Mouse (Mus musculus) cerebellum, adult 2 months (tissue): ENCODE data around the gene Pp2d1. TPM values are rescaled to one million over a fixed set of nuclear protein-coding genes. Genes with fewer than 3 reads are reported as not detected.
A peak's percentile ranks its signal among the peaks of the same experiment; 100 is the strongest.

Experiments
- DNase-seq, 2 experiments: peaks; one replicate each; pipeline ENCODE4 v3.0.0; 2021
- H3K27ac ChIP-seq: fragments of 200-500 bp; 2 replicates; pipeline ENCODE4 v1.5.1; 2012; ENCODE audit warnings: low read length, control low read depth, inconsistent platforms; ENCODE audit not compliant: insufficient read depth
- H3K27me3 ChIP-seq: fragments of 200-500 bp; 2 replicates; pipeline ENCODE4 v1.6.1; 2012; ENCODE audit warnings: inconsistent platforms, mild to moderate bottlenecking, low read length, moderate library complexity; ENCODE audit not compliant: control insufficient read depth, insufficient read depth
- H3K4me1 ChIP-seq: fragments of 200-500 bp; 2 replicates; pipeline ENCODE4 v1.6.1; 2011; ENCODE audit warnings: low read length; ENCODE audit not compliant: control insufficient read depth, insufficient read depth
- H3K4me3 ChIP-seq: fragments of 200-500 bp; replicated peaks from 2 replicates; pipeline ENCODE3; 2011; ENCODE audit warnings: mild to moderate bottlenecking, low read depth, low read length, control low read depth; ENCODE audit not compliant: insufficient read depth
- CTCF ChIP-seq: fragments of 200-500 bp; IDR thresholded peaks from 2 replicates; pipeline ENCODE4 v1.5.1; 2011; ENCODE audit warnings: low read depth, mild to moderate bottlenecking, control low read depth, low read length, moderate library complexity, borderline replicate concordance; ENCODE audit not compliant: insufficient read depth
- POLR2A ChIP-seq: fragments of 200-500 bp; IDR thresholded peaks from 2 replicates; pipeline ENCODE4 v1.6.1; 2011; ENCODE audit warnings: low read length, control low read depth, borderline replicate concordance; ENCODE audit not compliant: insufficient read depth
- WGBS: fragments of 180-500 bp; shearing (Covaris S2); methylation state at CpG from one replicate; pipeline ENCODE4 v1.1.7; 2018; 5-methylcytosine and 5-hydroxymethylcytosine counted together
- polyA plus RNA-seq: library from polyadenylated mRNA; depleted of rRNA; stranded (reverse); fragments of >200 nt; gene quantifications from 2 replicates; pipeline ENCODE4 v1.2.3, GENCODE M21; 2012; rRNA removed

The Pp2d1 gene
- polyA plus RNA-seq, 1 experiment, result not detected

- Histone ChIP-seq H3K27ac (no peak overlapping the region), H3K4me1 (no peaks in the 10 kb centered on the region), H3K4me3 (peak overlapping the region; percentile 37), H3K27me3 (no peaks in the 10 kb centered on the region)
- DNase-seq, result no peak
- TF ChIP-seq CTCF (no peak), POLR2A (no peak)
- 7% methylated on average over 7 of the region's 9 CpGs for WGBS
Observed at GRCm38 (mm10) chr17:53463496-53463840, 75.8 kb downstream of the Pp2d1 start.

- Histone ChIP-seq H3K4me1 (no peaks in the 10 kb centered on the region), H3K27ac (no peak within 1 kb of the TSS), H3K27me3 (no peaks in the 10 kb centered on the region), H3K4me3 (peak within 1 kb of the TSS; percentile 37)
- no peak for TF ChIP-seq POLR2A
- TF ChIP-seq CTCF, result no peak
- WGBS, result 15% methylated on average over 26 of the region's 26 CpGs
- peak; percentile 56 to 62 for DNase-seq
Observed at GRCm38 (mm10) chr17:53462603-53463495, 76.4 kb downstream of the Pp2d1 start, which contains the start of gene Efhb. Efhb (minus strand) TSS chr17:53463321.

Other genes starting within 250 kb of the Pp2d1 start
- gene Efhb, start 76.1 kb downstream of the Pp2d1 start, polyA plus RNA-seq, result 0.32 and 0.34 TPM in 2 replicates
- 90.1 and 98.1 TPM in 2 replicates for gene Rab5a, start 60.2 kb downstream of the Pp2d1 start, polyA plus RNA-seq
- gene Kat2b, start 27.4 kb upstream of the Pp2d1 start, polyA plus RNA-seq, result 40.5 and 43.4 TPM in 2 replicates
- 0.16 and 0.19 TPM in 2 replicates for gene Sgo1, start 149.9 kb upstream of the Pp2d1 start, polyA plus RNA-seq